Mouse (Mus musculus) limb, embryonic 14.5 days (tissue): ENCODE data around the gene Sorcs2. TPM values are rescaled to one million over a fixed set of nuclear protein-coding genes. Genes with fewer than 3 reads are reported as not detected.

Experiments used
- ATAC-seq: fragments of 200-750 bp; cut with Nextera tagmentation; 2 replicates; pipeline ENCODE4 v1.8.0; 2017; ENCODE audit warnings: low read depth, moderate number of reproducible peaks, moderate TSS enrichment; ENCODE audit not compliant: low FRiP score
- DNase-seq: peaks from one replicate; pipeline ENCODE4 v3.0.0-alpha.2; 2015; ENCODE audit warnings: low spot score
- H3K27ac ChIP-seq: fragments of 300-500 bp; sonication (generic); replicated peaks from 2 replicates; pipeline ENCODE4 v1.5.1; 2014; ENCODE audit warnings: low read depth, mild to moderate bottlenecking, low read length, moderate library complexity, mixed read lengths
- H3K27me3 ChIP-seq: fragments of 300-500 bp; sonication (generic); 2 replicates; pipeline ENCODE4 v1.6.1; 2014; ENCODE audit warnings: low read length, mixed read lengths; ENCODE audit not compliant: control insufficient read depth, insufficient read depth
- H3K36me3 ChIP-seq: fragments of 300-500 bp; sonication (generic); 2 replicates; pipeline ENCODE4 v1.6.1; 2014; ENCODE audit warnings: mild to moderate bottlenecking, low read length, moderate library complexity, mixed read lengths; ENCODE audit not compliant: control insufficient read depth, insufficient read depth
- H3K4me1 ChIP-seq: fragments of 300-500 bp; sonication (generic); 2 replicates; pipeline ENCODE4 v1.6.1; 2014; ENCODE audit warnings: antibody characterized with exemption, low read length, mixed read lengths; ENCODE audit not compliant: control insufficient read depth, insufficient read depth
- H3K4me2 ChIP-seq: fragments of 300-500 bp; sonication (generic); replicated peaks from 2 replicates; pipeline ENCODE4 v1.6.1; 2014; ENCODE audit warnings: low read depth, mild to moderate bottlenecking, low read length, moderate library complexity; ENCODE audit not compliant: severe bottlenecking
- H3K4me3 ChIP-seq: fragments of 300-500 bp; sonication (generic); replicated peaks from 2 replicates; pipeline ENCODE4 v1.5.1; 2014; ENCODE audit warnings: low read length
- H3K9ac ChIP-seq: fragments of 300-500 bp; sonication (generic); 2 replicates; pipeline ENCODE4 v1.6.1; 2014; ENCODE audit warnings: mild to moderate bottlenecking, low read depth, low read length, moderate library complexity; ENCODE audit not compliant: severe bottlenecking
- H3K9me3 ChIP-seq: fragments of 300-500 bp; sonication (generic); 2 replicates; pipeline ENCODE4 v1.6.1; 2016; ENCODE audit warnings: low read length; ENCODE audit not compliant: control insufficient read depth
- POLR2A ChIP-seq: fragments of 200-500 bp; IDR thresholded peaks from 2 replicates; pipeline ENCODE4 v1.8.0; 2012; ENCODE audit warnings: inconsistent platforms, mild to moderate bottlenecking, moderate library complexity, borderline replicate concordance; ENCODE audit not compliant: insufficient read depth, insufficient read length; ENCODE audit errors: extremely low read depth
- WGBS: fragments of 180-500 bp; shearing (Covaris S2); extraction: QIAGEN DNeasy Blood & Tissue Kit; methylation state at CpG from one replicate; pipeline ENCODE4 v1.1.7; 2014; 5-methylcytosine and 5-hydroxymethylcytosine counted together
- polyA plus RNA-seq, 2 experiments: library from polyadenylated mRNA; depleted of rRNA in 1 of 2; stranded (reverse) in 1 of 2; unstranded in 1 of 2; fragments of >200 nt; fragmentation: Nextera tagmentation in 1 of 2; extraction: Ambion mirVana in 1 of 2; gene quantifications; 2 replicates each; pipeline versions ENCODE4 v1.2.1 to v1.2.3; 2012 to 2014

Gene Sorcs2
- polyA plus RNA-seq, 2 experiments: 25.4 to 34.4 TPM

DNA sequence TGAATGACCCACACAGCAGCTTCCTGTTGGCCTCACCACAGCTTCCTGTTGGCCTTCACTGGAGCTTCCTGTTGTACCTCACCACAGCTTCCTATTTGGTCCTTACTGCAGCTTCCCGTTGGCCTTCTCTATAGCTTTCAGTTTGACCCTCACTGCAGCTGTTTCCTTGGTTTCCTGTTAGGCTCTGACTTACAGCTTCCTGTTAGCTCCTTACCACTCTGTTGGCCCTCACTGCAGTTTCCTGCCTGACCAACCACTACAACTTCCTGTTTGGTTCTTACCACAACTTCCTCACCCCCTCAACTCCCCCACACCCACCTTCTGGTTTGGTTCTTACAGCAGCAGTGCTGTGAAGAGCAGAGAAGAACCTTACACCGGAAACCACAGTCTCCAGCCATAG is 308.7 kb downstream of the Sorcs2 start:
- H3K4me1 ChIP-seq: no peaks in the 10 kb centered on the region
- no peak overlapping the region for H3K9ac ChIP-seq
- H3K27ac ChIP-seq: no peak overlapping the region
- no peaks in the 10 kb centered on the region for H3K27me3 ChIP-seq
- WGBS: 64% methylated on average over 2 of the region's 2 CpGs
- H3K4me3 ChIP-seq: no peak overlapping the region
- no peak overlapping the region for H3K4me2 ChIP-seq
- H3K36me3 ChIP-seq: no peaks in the 10 kb centered on the region
- no peak for TF ChIP-seq POLR2A
- ATAC-seq (no peak), DNase-seq (no peak)
- H3K9me3 ChIP-seq: no peaks in the 10 kb centered on the region

DNA sequence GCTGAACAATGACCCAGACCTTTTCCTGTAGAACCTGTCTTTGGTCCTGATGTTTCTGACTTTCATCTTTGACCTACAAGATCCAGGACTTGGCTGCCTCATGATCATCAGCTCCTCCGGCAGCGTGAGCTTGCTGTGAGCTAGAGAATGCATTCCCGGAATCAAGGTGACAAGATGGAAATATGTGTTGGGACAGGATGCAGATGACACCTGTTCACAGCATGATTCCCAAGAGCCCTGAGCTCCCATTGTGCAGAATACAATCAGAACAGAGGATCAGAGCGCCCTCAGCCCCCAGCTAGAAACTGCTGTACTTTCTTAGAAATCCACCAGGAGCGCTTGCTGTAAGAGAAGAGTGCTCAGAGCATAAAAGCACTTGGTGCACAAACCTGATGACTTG is 311.0 kb downstream of the Sorcs2 start:
- no peak for TF ChIP-seq POLR2A
- H3K27ac ChIP-seq: no peak overlapping the region
- no peak overlapping the region for H3K4me2 ChIP-seq
- no peak for ATAC-seq
- 89% methylated on average over 5 of the region's 5 CpGs for WGBS
- H3K4me1 ChIP-seq: no peaks in the 10 kb centered on the region
- no peak overlapping the region for H3K9ac ChIP-seq
- no peak for DNase-seq
- H3K36me3 ChIP-seq: no peaks in the 10 kb centered on the region
- H3K4me3 ChIP-seq: no peak overlapping the region
- no peaks in the 10 kb centered on the region for H3K27me3 ChIP-seq
- H3K9me3 ChIP-seq: no peaks in the 10 kb centered on the region

DNA sequence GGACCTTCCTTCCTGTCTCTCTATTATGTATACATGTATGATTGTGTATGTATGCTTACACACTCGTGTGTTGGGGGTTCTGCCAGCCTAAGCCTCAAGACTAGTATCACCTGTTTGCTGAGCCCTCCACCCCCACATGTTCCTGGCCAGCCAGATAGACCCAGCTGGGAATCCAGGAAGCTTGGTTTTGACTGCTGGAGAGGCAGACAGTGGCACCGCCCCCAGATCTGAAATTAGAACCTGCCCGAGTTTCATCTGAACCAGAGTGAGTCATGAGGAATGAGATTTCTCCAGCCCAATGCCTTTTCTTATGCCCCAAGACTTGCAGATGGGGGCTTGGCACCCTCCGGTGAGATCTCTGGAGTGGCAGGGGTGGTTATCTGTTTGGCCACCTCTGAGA is 312.3 kb downstream of the Sorcs2 start:
- H3K27me3 ChIP-seq: no peaks in the 10 kb centered on the region
- no peak overlapping the region for H3K9ac ChIP-seq
- no peak for DNase-seq
- H3K9me3 ChIP-seq: no peaks in the 10 kb centered on the region
- no peaks in the 10 kb centered on the region for H3K36me3 ChIP-seq
- TF ChIP-seq POLR2A: no peak
- H3K4me3 ChIP-seq: no peak overlapping the region
- no peak overlapping the region for H3K27ac ChIP-seq
- WGBS: 65% methylated on average over 4 of the region's 4 CpGs
- H3K4me1 ChIP-seq: no peaks in the 10 kb centered on the region
- no peak overlapping the region for H3K4me2 ChIP-seq
- ATAC-seq: no peak

DNA sequence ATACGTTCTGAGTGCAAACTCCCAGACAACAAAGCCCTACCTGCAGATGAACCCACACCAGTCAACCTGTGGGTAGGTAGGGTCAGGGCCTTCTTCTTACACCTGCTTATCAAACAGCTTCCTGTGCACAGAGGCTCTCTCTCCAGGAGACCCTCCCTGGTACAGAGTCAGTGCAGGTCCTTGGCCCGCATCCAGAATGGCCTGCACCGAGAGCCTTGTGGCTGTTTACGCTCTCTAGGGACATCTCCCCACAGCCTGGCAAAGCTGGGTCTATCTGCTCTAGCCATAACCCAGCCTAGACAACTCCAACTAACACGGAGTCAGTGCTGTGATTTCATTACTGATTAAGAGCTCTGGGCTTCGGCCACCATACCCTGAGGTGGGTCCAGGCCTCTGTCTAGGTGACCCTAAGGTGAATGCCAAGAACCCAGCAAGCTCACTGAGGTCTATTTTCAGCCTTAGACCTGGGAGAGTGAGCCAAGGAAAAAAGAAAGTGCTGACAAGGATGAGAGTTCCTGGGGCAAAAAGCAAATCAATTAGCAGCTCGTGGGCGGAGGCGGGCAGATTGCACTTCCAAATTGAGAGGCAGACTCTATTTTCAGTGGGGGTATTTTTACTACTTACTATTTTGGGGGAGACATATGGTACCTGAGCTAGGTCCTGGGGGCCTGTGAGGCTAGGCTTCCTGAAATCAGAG is 313.9 kb downstream of the Sorcs2 start:
- Histone ChIP-seq H3K9ac (no peak overlapping the region), H3K4me2 (no peak overlapping the region), H3K4me1 (no peaks in the 10 kb centered on the region), H3K4me3 (no peak overlapping the region), H3K36me3 (no peaks in the 10 kb centered on the region), H3K27me3 (no peaks in the 10 kb centered on the region), H3K27ac (no peak overlapping the region), H3K9me3 (no peaks in the 10 kb centered on the region)
- no peak for TF ChIP-seq POLR2A
- ATAC-seq: no peak
- no peak for DNase-seq
- whole genome bisulfite sequencing: 78% methylated on average over 9 of the region's 9 CpGs

DNA sequence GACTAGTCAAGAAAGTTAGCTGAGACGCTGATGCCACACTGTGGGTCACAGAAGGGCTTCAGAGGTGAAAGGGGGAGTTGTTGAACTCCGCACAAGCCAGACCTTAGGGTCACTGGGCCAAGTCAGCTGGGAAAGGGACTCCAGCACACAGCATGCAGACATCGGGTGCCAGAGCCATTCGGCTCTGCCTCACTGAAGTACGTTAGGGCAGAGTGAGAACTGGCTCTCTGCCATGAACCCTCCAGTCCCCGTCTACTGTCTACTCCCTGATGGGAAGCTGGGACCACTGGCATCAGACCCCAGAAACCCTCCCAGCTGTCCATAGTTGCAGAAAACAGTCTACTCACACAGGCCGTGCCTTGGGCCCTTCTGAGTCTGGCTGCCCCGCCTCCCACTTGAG is 316.9 kb downstream of the Sorcs2 start:
- no peaks in the 10 kb centered on the region for H3K4me1 ChIP-seq
- H3K9ac ChIP-seq: no peak overlapping the region
- 81% methylated on average over 8 of the region's 8 CpGs for WGBS
- ATAC-seq (no peak), DNase-seq (no peak)
- no peak for TF ChIP-seq POLR2A
- 0 out of 2 replicates have a peak, but pooled peaks cover 5% of the 10 kb centered on the region for H3K36me3 ChIP-seq
- H3K27ac ChIP-seq: no peak overlapping the region
- no peaks in the 10 kb centered on the region for H3K27me3 ChIP-seq
- H3K4me2 ChIP-seq: no peak overlapping the region
- H3K9me3 ChIP-seq: no peaks in the 10 kb centered on the region
- H3K4me3 ChIP-seq: no peak overlapping the region
